Mouse (Mus musculus) spleen, postnatal 14 days (tissue): ENCODE data around the gene Mrps18b.

ENCODE experiments used
- DNase-seq, 2 experiments: peaks; one replicate each; pipeline ENCODE4 v3.0.0; 2021 to 2022; ENCODE audit warnings: low spot score in 2 of 2

Mrps18b gene

DNA sequence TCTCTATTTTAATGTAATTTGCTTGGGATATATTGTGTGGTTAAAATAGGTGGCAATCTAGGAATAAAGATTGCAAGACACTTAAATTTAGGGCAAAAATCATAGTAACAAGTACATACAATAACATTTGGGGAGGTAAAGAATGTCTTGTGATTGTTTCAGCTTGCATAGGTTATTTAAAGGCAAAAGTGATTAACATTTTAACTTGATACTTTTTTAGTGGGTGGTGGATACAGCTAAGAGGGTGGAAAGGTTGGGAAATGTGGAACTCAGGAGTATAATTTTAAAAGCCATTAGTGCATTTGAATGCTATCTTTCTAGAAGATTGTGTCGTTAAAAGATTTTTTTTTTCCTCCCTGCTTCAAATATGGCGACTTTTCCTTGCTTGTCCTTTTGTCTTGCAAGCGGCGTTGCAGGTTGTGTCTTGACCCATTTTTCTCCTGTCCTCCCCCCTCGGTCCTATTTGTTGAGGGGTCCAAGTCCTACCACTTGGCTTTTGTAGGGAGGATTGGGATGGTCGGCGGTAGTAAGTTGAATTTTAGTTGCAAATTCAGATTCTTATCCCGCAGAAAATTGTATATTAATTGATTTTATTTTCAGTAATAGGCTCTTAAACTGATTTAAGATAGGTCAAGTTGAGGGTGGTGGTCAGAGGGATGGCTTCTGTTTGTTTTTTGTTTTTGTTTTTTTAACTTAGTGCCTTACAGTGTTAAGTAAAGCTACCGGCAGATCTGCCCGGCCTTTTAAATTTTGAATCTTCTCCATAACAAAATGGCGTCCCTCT, 2.3 kb upstream of the Mrps18b start:
- peak in 1 of 2 experiments; percentile 27 for DNase-seq

- DNase-seq, result peak in 1 of 2 experiments; percentile 37
Observed at GRCm38 (mm10) chr17:35917463-35918251, 1.5 kb upstream of the Mrps18b start.

- DNase-seq, result peak in 1 of 2 experiments; percentile 27
Observed at GRCm38 (mm10) chr17:35917143-35917462, 914 bp upstream of the Mrps18b start.

DNA sequence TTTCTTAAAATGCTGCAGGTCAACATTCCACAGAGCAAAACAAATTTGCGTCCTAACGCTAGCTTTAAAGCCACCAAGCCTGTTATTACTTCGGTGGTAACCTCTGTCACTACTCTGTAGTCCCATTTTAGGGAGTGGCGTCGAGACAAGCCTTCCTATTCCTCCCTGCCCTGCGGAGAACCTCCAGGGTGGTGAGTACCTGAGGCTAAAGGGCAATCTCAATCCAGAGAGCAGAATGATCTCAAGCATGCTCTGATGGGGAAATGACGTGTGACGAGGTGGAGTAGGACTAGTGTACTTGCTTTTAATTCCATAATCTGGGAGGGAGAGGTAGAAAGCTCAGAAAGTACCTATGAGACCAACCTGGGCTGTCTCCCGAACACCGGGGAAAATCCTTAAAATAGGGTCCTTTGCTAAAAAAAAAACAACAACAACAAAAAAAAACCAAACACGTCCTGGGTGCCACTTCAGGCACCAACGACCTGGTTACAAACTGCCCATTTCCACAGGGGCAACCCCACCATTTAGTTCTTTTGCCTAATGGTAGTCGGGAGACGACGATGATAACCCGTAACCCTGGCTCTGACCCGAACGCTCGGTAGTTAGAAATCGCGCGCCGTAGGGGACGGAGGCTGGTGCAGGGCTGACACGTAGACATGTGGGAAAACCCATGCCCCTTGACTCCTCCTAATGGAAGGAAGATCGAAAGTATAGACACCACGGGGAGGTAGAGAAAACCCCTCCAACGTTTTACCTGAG, 472 bp downstream of the Mrps18b start:
- no peak for DNase-seq

DNA sequence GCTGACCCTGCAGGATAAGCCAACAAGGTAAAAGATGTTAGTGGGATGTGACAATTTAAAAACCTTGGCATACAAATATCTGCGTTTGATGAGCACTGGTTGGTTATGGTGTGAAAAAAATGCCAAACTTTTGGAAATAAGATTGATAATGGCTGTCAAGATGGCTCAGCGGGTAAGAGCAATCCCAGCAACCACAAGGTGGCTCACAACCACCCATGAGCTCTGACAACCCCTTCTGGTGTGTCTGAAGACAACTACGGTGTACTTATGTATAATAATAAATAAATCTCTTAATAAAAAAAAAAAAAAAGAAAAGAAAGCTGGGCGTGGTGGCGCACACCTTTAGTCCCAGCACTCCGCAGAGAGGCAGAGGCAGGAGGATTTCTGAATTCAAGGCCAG, 1.2 kb downstream of the Mrps18b start:
- DNase-seq, result no peak

- peak; percentile 91 to 96 for DNase-seq
Observed at GRCm38 (mm10) chr17:35909919-35910369, 6.2 kb downstream of the Mrps18b start, which contains the start of gene Atat1. TSS of gene Atat1 (minus strand) at chr17:35910075.

GRCm38 (mm10) chr17:35909186-35909918, 6.8 kb downstream of the Mrps18b start:
- DNase-seq, result no peak

- no peak for DNase-seq
Observed at GRCm38 (mm10) chr17:35907609-35908008, 8.6 kb downstream of the Mrps18b start.

- no peak for DNase-seq
Observed at GRCm38 (mm10) chr17:35905587-35905986, 10.6 kb downstream of the Mrps18b start.

DNA sequence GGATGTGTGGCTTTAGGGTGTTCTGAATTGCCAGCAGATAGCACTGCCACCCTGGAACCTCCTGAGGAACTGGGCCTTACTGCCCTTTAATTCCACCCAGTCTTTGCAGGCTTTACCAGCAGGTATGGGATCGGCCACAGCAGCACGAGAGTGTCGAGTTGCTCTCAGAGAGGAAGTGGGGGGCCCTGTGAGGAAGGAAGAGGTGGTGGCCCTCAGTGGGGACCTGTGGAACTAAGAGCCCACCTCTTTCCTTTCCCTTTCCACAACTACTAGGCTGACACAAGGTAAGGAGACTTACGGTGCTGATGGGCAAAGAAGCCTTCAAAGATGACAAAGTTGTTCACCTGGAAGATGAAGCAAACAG, 12.2 kb downstream of the Mrps18b start:
- no peak for DNase-seq

GRCm38 (mm10) chr17:35903343-35903991, 12.7 kb downstream of the Mrps18b start:
- no peak for DNase-seq

- DNase-seq, result no peak
Observed at GRCm38 (mm10) chr17:35900636-35901035, 15.6 kb downstream of the Mrps18b start.

- no peak for DNase-seq
Observed at GRCm38 (mm10) chr17:35897644-35898573, 18.3 kb downstream of the Mrps18b start.

DNA sequence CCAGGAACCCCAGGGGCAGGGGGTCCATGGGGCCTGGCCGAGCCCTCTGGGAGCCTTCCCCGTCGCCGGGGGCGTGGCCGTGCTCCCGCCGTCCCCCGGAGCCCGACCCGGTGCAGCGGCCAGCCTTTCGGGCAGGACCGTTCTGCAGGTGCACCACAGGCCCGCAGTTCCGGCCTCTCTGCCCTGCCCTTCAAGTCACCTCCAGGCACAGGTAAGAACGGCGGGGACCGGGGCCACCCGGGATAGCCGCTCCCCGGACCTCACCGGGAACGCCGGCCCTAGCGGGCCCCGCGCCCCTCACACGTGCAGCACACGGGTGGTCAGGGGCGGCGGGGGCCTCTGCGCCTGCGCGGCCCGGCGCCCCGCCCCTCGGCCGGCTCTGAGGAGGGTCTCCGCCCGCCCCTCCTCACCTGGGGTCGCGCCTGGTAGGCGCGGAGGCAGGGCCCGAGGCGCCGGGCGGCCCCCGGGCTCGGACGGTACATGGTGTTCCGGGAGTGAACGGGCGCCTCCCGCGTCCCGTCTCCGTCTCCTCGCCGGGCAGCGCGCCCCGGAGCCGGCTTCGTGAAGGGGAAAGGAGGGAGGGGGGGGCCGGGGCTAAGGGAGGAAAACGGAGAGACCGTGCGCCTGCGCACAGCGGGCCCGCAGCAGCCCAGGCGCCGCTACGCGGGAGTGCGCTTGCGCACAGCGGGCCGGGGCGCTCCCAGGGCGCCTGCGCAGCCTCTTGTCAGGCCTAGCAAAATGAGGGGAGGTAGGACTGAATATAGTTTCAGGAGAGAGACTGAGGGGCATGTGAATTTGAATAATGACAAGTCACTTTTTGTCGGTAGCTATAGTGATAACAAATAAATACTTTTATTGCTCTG, 19.2 kb downstream of the Mrps18b start, which contains the start of gene 2310061I04Rik:
Gene 2310061I04Rik (minus strand): TSS at position 651 of the 863 bp plus-strand sequence.
- DNase-seq, result peak; percentile 80 to 82

GRCm38 (mm10) chr17:35887725-35888124, 28.5 kb downstream of the Mrps18b start:
- no peak for DNase-seq

GRCm38 (mm10) chr17:35883777-35884176, 32.4 kb downstream of the Mrps18b start:
- no peak for DNase-seq

- no peak for DNase-seq
Observed at GRCm38 (mm10) chr17:35882924-35883323, 33.3 kb downstream of the Mrps18b start.

DNA sequence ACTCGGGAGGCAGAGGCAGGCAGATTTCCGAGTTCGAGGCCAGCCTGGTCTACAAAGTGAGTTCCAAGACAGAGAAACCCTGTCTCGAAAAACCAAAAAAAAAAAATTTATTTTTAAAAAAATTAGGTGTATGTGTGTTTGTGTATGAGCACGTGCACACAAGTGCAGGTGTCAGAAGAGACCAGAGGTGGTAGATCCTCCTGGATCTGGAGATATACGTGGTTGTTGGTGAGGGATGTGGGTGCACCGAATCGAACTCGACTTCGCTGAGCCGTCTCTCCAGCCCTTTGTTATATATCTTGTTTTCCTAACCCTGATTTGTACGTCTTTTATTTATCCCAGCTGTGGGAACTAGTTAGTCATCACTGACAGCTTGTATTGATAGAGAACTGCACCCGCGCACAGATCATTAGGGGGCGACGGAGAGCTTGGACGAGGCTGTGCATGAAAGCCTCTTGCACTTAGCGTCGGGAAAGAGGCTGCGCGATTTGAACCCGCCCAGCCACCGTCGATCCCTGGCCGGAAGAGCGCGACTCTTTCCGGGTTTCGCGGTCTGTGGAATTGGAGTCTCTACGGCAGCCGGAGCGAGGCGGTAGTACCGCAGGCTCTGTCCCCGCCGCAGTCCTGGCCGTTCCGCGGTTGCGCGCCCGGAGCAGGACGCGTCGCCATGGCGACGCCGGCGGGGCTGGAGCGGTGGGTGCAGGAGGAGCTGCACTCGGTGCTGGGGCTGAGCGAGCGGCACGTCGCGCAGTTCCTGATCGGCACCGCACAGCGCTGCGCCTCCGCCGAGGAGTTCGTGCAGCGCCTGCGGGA, 36.7 kb downstream of the Mrps18b start, which contains the start of gene Dhx16:
Gene Dhx16 (plus strand): TSS at position 575 of the 813 bp plus-strand sequence.
- peak; percentile 87 to 92 for DNase-seq
